Mouse (Mus musculus) adrenal gland, postnatal 25 days (tissue): Measurements from ENCODE around the gene Olfr961. TPM values are rescaled to one million over a fixed set of nuclear protein-coding genes. Genes with fewer than 3 reads are reported as not detected.

Source experiments
- total RNA-seq: library from RNA; stranded (reverse); gene quantifications from 2 replicates; pipeline ENCODE4 v1.2.3, GENCODE M21; 2021

Gene Olfr961
- total RNA-seq, 1 experiment from 2014 or later = not detected

Other genes starting within 250 kb of the Olfr961 start
- not detected in 2 replicates for gene Olfr952, start 217.9 kb upstream of the Olfr961 start, total RNA-seq
- gene Olfr954, start 188.4 kb upstream of the Olfr961 start, total RNA-seq = not detected in 2 replicates
- not detected in 2 replicates for gene Olfr955, start 173.1 kb upstream of the Olfr961 start, total RNA-seq
- not detected in 2 replicates for gene Olfr44, start 151.1 kb upstream of the Olfr961 start, total RNA-seq
- not detected in 2 replicates for gene Olfr957, start 129.3 kb upstream of the Olfr961 start, total RNA-seq
- not detected in 2 replicates for gene Olfr958, start 91.0 kb upstream of the Olfr961 start, total RNA-seq
- gene Olfr959, start 69.5 kb upstream of the Olfr961 start, total RNA-seq = not detected in 2 replicates
- gene AW551984, start 40.7 kb upstream of the Olfr961 start, total RNA-seq = 7.4 and 11.7 TPM in 2 replicates
- gene Olfr148, start 34.4 kb upstream of the Olfr961 start, total RNA-seq = not detected in 2 replicates
- gene Olfr960, start 23.7 kb upstream of the Olfr961 start, total RNA-seq = not detected in 2 replicates
- gene Olfr963, start 22.1 kb downstream of the Olfr961 start, total RNA-seq = not detected in 2 replicates
- not detected in 2 replicates for gene Olfr149, start 62.0 kb downstream of the Olfr961 start, total RNA-seq
- gene Olfr965, start 66.3 kb downstream of the Olfr961 start, total RNA-seq = not detected in 2 replicates
- gene Olfr150, start 85.9 kb downstream of the Olfr961 start, total RNA-seq = not detected in 2 replicates
- not detected in 2 replicates for gene Olfr967, start 101.2 kb downstream of the Olfr961 start, total RNA-seq
- not detected in 2 replicates for gene Olfr968, start 138.2 kb downstream of the Olfr961 start, total RNA-seq
- gene Olfr969, start 145.9 kb downstream of the Olfr961 start, total RNA-seq = not detected in 2 replicates
- not detected in 2 replicates for gene Olfr970, start 163.8 kb downstream of the Olfr961 start, total RNA-seq
- not detected in 2 replicates for gene Olfr971, start 191.8 kb downstream of the Olfr961 start, total RNA-seq
- not detected in 2 replicates for gene Olfr972, start 221.3 kb downstream of the Olfr961 start, total RNA-seq